Mouse (Mus musculus) myocyte (in vitro differentiated cells): Measurements from ENCODE around the gene Rps27a.
A peak's percentile ranks its signal among the peaks of the same experiment; 100 is the strongest.
"Not testable (repeated sequence)": the region's sequence is repeated elsewhere in the genome, so short reads cannot be mapped to it uniquely, and the experiment has no call there.

Experiments
- CEBPB ChIP-seq: IDR thresholded peaks from 2 replicates; pipeline ENCODE4 v1.6.1; 2011; ENCODE audit warnings: mild to moderate bottlenecking, moderate library complexity; ENCODE audit not compliant: poor library complexity, insufficient read depth, severe bottlenecking
- MAX ChIP-seq: IDR thresholded peaks from one replicate; pipeline ENCODE4 v1.6.1; 2011; ENCODE audit warnings: low read depth, mild to moderate bottlenecking, control low read depth
- POLR2A ChIP-seq: IDR thresholded peaks from one replicate; pipeline ENCODE4 v1.6.1; 2011; ENCODE audit warnings: low read depth, mild to moderate bottlenecking, control low read depth, moderate library complexity; ENCODE audit not compliant: insufficient read length
- POLR2AphosphoS2 ChIP-seq: IDR thresholded peaks from one replicate; pipeline ENCODE4 v1.6.1; 2011; ENCODE audit warnings: low read depth, control low read depth; ENCODE audit not compliant: insufficient read length
- TCF3 ChIP-seq: IDR thresholded peaks from one replicate; pipeline ENCODE4 v1.6.1; 2011; ENCODE audit warnings: low read depth, control low read depth; ENCODE audit not compliant: insufficient read length
- USF1 ChIP-seq: IDR thresholded peaks from one replicate; pipeline ENCODE4 v1.6.1; 2011; ENCODE audit warnings: low read depth, mild to moderate bottlenecking, control low read depth, moderate library complexity

DNA sequence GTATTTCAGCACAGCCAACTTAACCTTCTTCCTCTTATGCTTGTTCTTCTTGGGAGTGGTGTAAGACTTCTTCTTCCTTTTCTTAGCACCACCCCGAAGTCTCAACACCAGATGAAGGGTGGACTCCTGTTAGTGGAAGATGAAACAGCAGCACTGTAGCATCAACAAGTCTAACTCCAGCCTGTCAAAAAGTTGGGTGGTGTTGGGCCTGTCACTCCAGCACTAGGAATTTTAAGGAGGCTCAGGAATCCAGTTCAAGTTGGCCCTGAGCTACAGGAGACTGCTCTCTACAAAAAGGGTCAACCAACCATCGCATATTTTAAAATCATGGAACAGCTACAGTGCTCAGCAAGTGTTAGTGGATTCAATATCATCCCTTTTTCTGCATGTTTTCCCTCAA, 1.6 kb downstream of the Rps27a start:
- TF ChIP-seq POLR2A, USF1, MAX, CEBPB, TCF3: not testable (repeated sequence)
- peak; percentile 39 for TF ChIP-seq POLR2AphosphoS2
